Mouse (Mus musculus) left cerebral cortex, adult 9 months (tissue): ENCODE data around the gene 4930404H24Rik.
"Not testable (repeated sequence)": the region's sequence is repeated elsewhere in the genome, so short reads cannot be mapped to it uniquely, and the experiment has no call there.

ENCODE experiments used
- DNase-seq, 2 experiments: peaks; one replicate each; pipeline ENCODE4 v3.0.0; 2022; ENCODE audit warnings: low spot score in 2 of 2

The 4930404H24Rik gene

DNA sequence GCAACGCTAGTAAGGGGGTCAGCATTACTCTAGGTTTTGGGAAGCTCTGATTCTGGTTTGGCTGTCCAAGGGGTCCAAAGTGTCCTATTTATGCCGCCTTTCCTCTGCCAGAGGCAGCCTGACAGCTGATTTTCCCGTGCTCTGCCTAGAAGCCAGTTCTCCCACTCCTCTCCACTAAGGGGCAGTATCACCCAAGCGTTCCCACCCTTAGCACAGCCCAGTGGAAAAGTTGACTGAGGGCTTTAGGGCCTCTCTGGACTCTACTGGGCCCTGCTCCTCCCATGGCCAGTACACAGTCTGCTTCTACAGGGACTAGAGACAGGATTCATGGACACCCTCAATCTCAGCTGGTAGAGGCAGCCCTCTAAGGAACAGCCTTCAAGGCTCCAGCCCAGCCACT, 14.0 kb upstream of the 4930404H24Rik start:
- DNase-seq = peak in 1 of 2 experiments; percentile 75

- DNase-seq = no peak
Observed at GRCm38 (mm10) chr2:153479486-153479885, 13.1 kb upstream of the 4930404H24Rik start.

DNA sequence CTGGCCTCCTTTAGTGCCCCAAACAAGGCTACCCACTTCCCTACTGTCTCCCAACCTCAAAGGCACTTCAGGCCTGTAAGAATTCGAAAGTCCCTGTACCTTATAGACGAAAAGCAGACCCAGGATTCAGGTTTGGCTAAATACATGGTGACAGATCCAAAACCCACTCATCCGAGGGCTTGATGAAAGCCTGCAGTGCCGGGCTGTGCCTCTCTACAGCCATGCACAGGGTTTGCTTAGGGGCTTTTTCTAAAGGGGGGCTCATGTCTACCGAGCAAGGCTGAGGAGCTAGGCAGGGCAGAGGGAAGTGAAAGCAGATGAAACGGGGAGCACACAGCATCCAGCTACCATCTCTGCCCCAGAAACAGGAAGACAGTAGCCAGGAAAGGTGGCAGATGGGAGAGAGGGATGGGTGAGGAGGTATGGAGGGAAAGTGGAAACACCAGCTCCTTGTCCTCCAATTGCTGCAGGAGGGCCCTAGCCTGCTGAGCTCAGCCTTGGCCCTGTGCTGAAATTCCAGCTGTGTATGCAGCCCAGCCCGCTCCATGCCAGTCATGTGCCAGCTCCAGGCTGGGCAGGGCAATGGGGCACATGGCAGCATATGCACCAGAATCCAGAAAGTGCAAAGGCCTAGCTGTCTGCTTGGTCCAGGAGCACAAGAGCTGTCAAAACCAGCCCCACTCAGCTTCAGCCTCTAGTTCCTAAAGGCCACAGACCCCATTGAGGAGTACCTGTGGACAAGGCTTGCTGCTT, 11.3 kb upstream of the 4930404H24Rik start:
- no peak for DNase-seq

DNA sequence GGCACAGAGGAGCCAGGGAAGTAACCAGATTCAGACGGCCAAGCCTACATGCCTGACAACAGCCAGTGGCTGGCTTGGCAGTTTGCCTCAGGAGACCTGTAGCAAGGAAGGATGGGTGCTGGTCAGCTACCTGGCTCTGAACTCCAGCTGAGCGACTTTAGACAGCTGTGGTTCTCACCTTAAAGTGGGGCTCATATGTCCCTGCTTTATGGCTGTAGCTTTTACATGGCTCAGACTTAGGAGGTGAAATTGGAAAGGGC, 10.8 kb upstream of the 4930404H24Rik start:
- DNase-seq = no peak

- no peak for DNase-seq
Observed at GRCm38 (mm10) chr2:153483118-153483983, 9.2 kb upstream of the 4930404H24Rik start.

- no peak for DNase-seq
Observed at GRCm38 (mm10) chr2:153484071-153484470, 8.5 kb upstream of the 4930404H24Rik start.

DNA sequence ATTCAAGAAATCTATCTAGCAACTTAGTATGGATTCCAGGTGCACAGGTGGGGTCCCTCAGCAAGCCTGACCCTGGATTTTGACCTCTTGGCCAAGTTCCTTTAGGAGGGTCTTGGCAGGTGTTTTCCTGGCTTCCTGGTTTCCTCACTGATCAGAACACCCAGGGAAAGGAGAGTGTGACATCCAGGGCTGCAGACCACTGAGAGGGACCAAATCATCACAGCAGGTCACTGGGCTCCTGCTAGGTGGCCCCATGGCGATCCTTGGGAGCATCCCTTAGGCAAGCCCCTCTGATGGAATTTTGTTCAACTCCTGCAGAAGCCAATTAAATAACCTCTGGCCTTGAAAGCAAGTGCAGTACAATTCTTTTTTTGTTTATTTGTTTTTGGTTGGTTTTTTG, 2.5 kb upstream of the 4930404H24Rik start:
- no peak for DNase-seq

GRCm38 (mm10) chr2:153490940-153491339, 1.6 kb upstream of the 4930404H24Rik start:
- no peak for DNase-seq

DNA sequence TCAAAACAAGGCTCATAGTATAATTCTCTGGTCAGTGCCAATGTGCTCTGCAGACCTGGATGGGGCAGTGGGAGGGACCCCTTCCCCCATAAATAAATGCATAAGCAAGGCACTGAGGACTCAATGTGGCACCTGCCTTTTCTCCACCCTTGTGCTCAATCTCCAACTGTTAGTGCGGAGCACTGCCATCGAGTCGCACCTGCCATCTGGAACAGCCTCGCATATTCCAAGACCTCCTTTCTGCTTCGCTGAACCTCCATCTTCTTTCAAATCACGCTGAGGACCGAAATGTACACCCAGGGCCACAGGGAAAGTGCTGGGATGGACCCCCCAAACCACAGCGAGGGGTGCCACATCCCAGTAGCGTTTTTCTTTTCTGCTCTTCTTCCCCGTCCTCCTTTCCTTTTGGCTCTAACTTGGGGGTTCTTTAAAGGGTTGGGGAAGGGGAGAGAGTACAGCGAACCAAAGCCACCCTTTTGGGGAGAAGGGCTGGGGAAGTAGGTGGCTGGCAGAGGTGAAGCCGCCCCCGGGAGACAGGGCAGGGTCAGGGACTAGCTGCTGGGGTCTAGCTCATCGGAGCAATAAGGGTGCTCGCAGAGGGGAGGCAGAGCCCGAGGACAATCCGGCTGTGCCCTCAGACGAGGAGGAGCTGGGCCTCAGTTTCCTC, 945 bp upstream of the 4930404H24Rik start:
- no peak for DNase-seq

DNA sequence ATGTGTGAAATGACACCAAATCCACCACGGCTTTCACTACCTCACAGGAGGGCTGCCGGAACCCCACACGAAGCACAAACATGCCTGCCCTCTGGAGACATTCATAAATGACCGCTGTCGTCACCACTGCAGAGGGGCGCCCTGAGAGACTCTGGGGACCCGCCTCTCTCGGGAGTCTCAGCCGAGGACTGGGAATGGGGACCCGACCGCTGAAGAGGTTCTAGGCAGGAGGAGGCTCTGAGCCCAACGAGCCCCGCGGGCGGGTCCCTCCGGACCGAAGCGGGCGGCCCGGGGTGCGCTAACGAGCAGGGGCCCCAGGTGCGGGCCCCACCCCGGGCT, 442 bp upstream of the 4930404H24Rik start:
- DNase-seq = no peak

DNA sequence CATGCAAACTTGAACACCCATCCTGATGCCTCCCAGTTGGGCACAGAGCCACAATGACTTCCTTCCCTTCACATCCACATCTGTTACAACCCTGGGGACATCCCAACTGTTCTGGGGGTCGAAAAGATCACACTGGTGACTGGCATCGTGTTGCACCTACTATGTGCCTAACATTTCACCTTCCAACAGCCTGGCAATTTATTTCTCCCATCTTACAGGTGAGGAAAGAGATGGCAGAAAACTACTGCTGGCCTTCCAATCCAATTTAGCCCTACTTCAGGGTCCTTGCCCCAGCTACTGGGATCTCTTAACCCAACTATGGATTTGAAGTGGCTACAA, 772 bp downstream of the 4930404H24Rik start:
- no peak for DNase-seq

DNA sequence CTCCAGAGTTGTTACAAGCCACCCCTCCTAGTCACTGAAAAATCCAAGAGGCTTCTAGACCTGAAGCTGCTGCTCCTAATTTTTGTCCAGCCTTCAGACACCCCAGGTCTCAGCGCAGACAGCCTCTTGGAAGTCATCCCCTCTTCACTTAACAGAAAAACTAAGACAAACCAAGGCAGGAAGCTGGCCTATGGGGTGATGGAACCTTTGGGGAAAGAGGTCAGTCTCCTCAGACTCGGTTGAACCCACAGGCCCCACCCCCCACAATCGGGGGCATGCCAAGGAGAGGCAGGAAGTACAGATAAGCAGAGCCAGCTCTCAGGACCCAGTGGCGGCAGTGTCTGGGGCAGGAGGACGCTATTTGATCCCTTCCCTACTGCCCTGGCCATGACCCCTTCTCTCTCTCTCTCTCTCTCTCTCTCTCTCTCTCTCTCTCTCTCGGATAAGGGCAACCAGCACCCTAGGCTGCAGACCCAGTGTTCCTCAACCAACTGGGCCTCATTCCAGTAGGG, 1.2 kb downstream of the 4930404H24Rik start:
- DNase-seq = no peak

GRCm38 (mm10) chr2:153494293-153494811, 1.8 kb downstream of the 4930404H24Rik start:
- peak in 1 of 2 experiments; percentile 70 for DNase-seq

DNA sequence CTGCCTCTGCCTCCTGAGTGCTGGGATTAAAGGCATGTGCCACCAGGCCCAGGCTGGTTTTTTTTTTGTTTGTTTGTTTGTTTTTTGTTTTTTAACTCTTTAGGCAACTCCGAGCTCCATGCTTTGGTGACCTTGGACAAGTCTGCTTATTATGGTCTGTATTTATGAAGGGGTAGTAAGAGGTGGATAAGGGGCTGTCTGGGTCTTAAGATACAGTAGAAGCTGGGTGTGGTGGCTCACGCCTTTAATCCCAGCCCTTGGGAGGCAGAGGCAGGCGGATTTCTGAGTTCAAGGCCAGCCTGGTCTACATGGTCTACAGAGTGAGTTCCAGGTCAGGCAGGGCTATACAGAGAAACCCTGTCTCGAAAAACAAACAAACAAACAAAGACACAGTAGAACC, 2.8 kb downstream of the 4930404H24Rik start:
- not testable (repeated sequence) for DNase-seq

GRCm38 (mm10) chr2:153495818-153496217, 3.2 kb downstream of the 4930404H24Rik start:
- no peak for DNase-seq

DNA sequence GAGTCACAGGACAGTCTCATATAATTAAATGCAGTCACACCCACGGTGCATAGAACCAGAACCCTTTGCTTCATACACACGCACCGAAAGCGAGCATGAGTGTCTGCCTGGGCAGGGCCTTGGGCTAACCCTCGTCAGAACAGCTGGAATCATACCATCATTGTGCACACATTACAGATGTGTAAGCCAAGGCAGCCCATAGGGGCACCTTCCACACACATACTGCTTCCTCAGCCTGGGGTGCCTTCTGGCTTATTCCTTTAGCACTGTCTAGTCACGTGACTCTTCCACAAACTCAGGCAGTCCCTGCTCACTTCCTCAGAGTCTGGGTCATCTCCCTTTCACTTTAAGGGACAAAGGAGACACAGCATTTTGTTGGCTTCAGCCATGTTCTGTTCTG, 3.7 kb downstream of the 4930404H24Rik start:
- no peak for DNase-seq

DNA sequence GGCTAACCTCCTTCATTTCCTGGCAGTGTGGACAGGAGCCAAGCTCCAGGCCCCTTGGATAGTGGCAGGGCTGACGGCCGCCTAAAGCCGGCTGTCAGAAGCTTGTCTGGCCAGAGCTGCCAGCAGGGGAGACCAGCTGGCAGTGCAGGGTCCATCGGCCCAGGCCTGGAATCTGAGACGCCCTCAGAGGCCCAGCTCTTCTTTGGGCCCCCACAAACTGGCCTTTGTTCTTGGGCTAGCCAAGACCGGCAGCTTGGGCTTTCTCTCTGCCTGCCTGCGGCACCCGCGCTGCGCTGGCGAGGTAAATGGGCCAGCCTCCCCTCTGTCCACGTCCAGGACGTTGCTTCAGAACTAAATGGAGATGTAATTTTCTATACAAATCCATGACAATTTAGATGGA, 4.3 kb downstream of the 4930404H24Rik start:
- no peak for DNase-seq

- peak in 1 of 2 experiments; percentile 62 for DNase-seq
Observed at GRCm38 (mm10) chr2:153499154-153499553, 6.6 kb downstream of the 4930404H24Rik start.

GRCm38 (mm10) chr2:153506385-153506784, 13.8 kb downstream of the 4930404H24Rik start:
- no peak for DNase-seq

DNA sequence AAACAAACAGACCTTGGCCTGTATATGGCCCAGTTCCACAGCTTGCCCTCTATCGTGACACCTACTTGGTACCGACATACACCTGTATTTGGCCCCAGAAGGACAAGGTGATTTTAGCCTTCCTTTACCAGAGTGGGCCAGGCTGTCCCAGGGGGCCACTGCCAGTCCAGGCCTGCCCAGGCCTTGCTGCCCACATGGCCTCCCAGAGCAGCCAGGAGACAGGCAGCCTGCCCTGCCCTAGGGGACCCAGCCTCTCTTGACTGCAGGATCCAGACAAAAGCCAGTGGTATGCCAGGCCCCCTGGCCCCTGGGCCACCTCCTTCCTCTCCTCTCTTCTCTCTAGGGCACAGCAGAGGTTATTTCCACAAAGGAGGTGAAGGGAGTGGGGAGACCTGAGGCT, 15.4 kb downstream of the 4930404H24Rik start:
- no peak for DNase-seq

GRCm38 (mm10) chr2:153508405-153508804, 15.8 kb downstream of the 4930404H24Rik start:
- no peak for DNase-seq
